Mouse (Mus musculus) MEL (cell line): ENCODE measurements around the gene Tesc. TPM values are rescaled to one million over a fixed set of nuclear protein-coding genes. Genes with fewer than 3 reads are reported as not detected.

Experiments
- DNase-seq: peaks from one replicate; pipeline ENCODE4 v3.0.0; 2011; ENCODE audit warnings: low read depth, low spot score
- H3K27ac ChIP-seq: 2 replicates; pipeline ENCODE4 v1.5.1; 2012; ENCODE audit warnings: low read depth, mild to moderate bottlenecking, control low read depth, low read length, moderate library complexity; ENCODE audit not compliant: control insufficient read depth
- H3K27me3 ChIP-seq, 2 experiments: fragments of 150-350 bp in 1 of 2; sonication (generic) in 1 of 2; 2 replicates each; pipeline ENCODE4 v1.6.1; 2012; ENCODE audit warnings: low read length in 2 of 2, mild to moderate bottlenecking in 2 of 2, improper control_type of control experiment in 1 of 2, moderate library complexity in 1 of 2; ENCODE audit not compliant: insufficient read depth in 2 of 2, control insufficient read depth in 1 of 2
- H3K36me3 ChIP-seq, 2 experiments: 2 replicates each; pipeline ENCODE4 v1.6.1; 2012 to 2014; ENCODE audit warnings: low read length in 2 of 2, improper control_type of control experiment in 1 of 2, inconsistent platforms in 1 of 2, mild to moderate bottlenecking in 1 of 2; ENCODE audit not compliant: insufficient read depth in 2 of 2, control insufficient read depth in 1 of 2
- H3K4me1 ChIP-seq, 2 experiments: fragments of 150-350 bp in 1 of 2; sonication (generic) in 1 of 2; 2 replicates each; pipeline ENCODE4 v1.6.1; 2012; ENCODE audit warnings: low read length in 2 of 2, improper control_type of control experiment in 1 of 2, mild to moderate bottlenecking in 1 of 2; ENCODE audit not compliant: insufficient read depth in 2 of 2, control insufficient read depth in 1 of 2
- H3K4me3 ChIP-seq, 2 experiments: fragments of 150-350 bp in 1 of 2; sonication (generic) in 1 of 2; 2 replicates each; pipeline ENCODE4 v1.5.1; 2012; ENCODE audit warnings: low read depth in 2 of 2, low read length in 2 of 2, mild to moderate bottlenecking in 2 of 2, moderate library complexity in 2 of 2, control low read depth in 1 of 2, improper control_type of control experiment in 1 of 2; ENCODE audit not compliant: control insufficient read depth in 1 of 2, insufficient read depth in 1 of 2
- H3K79me2 ChIP-seq: 2 replicates; pipeline ENCODE4 v1.6.1; 2012; ENCODE audit warnings: mild to moderate bottlenecking, low read length, moderate library complexity; ENCODE audit not compliant: control insufficient read depth, poor library complexity, insufficient read depth
- H3K9ac ChIP-seq: 2 replicates; pipeline ENCODE4 v1.6.1; 2012; ENCODE audit warnings: low read depth, mild to moderate bottlenecking, control low read depth, low read length, moderate library complexity; ENCODE audit not compliant: control insufficient read depth, poor library complexity, severe bottlenecking
- H3K9me3 ChIP-seq: fragments of 150-350 bp; sonication (generic); replicated peaks from 2 replicates; pipeline ENCODE4 v1.6.1; 2012; ENCODE audit warnings: mild to moderate bottlenecking, low read length, improper control_type of control experiment, moderate library complexity; ENCODE audit not compliant: insufficient read depth
- BHLHE40 ChIP-seq: IDR thresholded peaks from 2 replicates; pipeline ENCODE4 v1.6.1; 2012; ENCODE audit warnings: low read depth, mild to moderate bottlenecking, inconsistent platforms, low read length, improper control_type of control experiment, borderline replicate concordance
- E2F4 ChIP-seq: IDR thresholded peaks from 2 replicates; pipeline ENCODE4 v1.6.1; 2011; ENCODE audit warnings: low read depth, low read length, improper control_type of control experiment, borderline replicate concordance
- ELF1 ChIP-seq: IDR thresholded peaks from 2 replicates; pipeline ENCODE4 v1.6.1; 2014; ENCODE audit warnings: low read depth, mild to moderate bottlenecking, inconsistent platforms, low read length, improper control_type of control experiment, moderate library complexity
- GABPA ChIP-seq: IDR thresholded peaks from 2 replicates; pipeline ENCODE4 v1.6.1; 2012; ENCODE audit warnings: low read depth, mild to moderate bottlenecking, inconsistent platforms, low read length, improper control_type of control experiment, moderate library complexity
- JUND ChIP-seq: IDR thresholded peaks from 2 replicates; pipeline ENCODE4 v1.6.1; 2011; ENCODE audit warnings: low read depth, mild to moderate bottlenecking, improper control_type of control experiment, low read length
- KAT2A ChIP-seq: conservative IDR thresholded peaks from 2 replicates; pipeline ENCODE4 v1.6.1; 2012; ENCODE audit warnings: low read depth, low read length, improper control_type of control experiment, inconsistent platforms
- MAZ ChIP-seq: IDR thresholded peaks from 2 replicates; pipeline ENCODE4 v1.6.1; 2012; ENCODE audit warnings: low read depth, mild to moderate bottlenecking, inconsistent platforms, low read length, improper control_type of control experiment
- MYC ChIP-seq: IDR thresholded peaks from 2 replicates; pipeline ENCODE4 v1.6.1; 2011; ENCODE audit warnings: low read depth, mild to moderate bottlenecking, low read length, improper control_type of control experiment, moderate library complexity
- POLR2AphosphoS2 ChIP-seq: IDR thresholded peaks from 2 replicates; pipeline ENCODE4 v1.6.1; 2011; ENCODE audit warnings: low read length, improper control_type of control experiment
- RAD21 ChIP-seq: IDR thresholded peaks from 2 replicates; pipeline ENCODE4 v1.6.1; 2011; ENCODE audit warnings: mild to moderate bottlenecking, low read depth, low read length, improper control_type of control experiment
- RCOR1 ChIP-seq: IDR thresholded peaks from 2 replicates; pipeline ENCODE4 v1.6.1; 2012; ENCODE audit warnings: low read depth, mild to moderate bottlenecking, inconsistent platforms, low read length, improper control_type of control experiment
- SIN3A ChIP-seq: IDR thresholded peaks from 2 replicates; pipeline ENCODE4 v1.6.1; 2012; ENCODE audit warnings: low read length, improper control_type of control experiment, inconsistent platforms
- SMC3 ChIP-seq: IDR thresholded peaks from 2 replicates; pipeline ENCODE4 v1.6.1; 2011; ENCODE audit warnings: low read depth, low read length, improper control_type of control experiment
- TAL1 ChIP-seq: IDR thresholded peaks from 2 replicates; pipeline ENCODE4 v1.6.1; 2012; ENCODE audit warnings: mild to moderate bottlenecking, inconsistent platforms, low read length, moderate library complexity, mixed read lengths
- TCF12 ChIP-seq: IDR thresholded peaks from 2 replicates; pipeline ENCODE4 v1.6.1; 2014; ENCODE audit warnings: low read depth, mild to moderate bottlenecking, inconsistent platforms, low read length, improper control_type of control experiment, moderate library complexity
- UBTF ChIP-seq: IDR thresholded peaks from 2 replicates; pipeline ENCODE4 v1.6.1; 2012; ENCODE audit warnings: low read depth, mild to moderate bottlenecking, inconsistent platforms, low read length, improper control_type of control experiment, moderate library complexity, borderline replicate concordance; ENCODE audit not compliant: insufficient read depth
- USF1 ChIP-seq: IDR thresholded peaks from 2 replicates; pipeline ENCODE4 v1.6.1; 2014; ENCODE audit warnings: low read depth, mild to moderate bottlenecking, inconsistent platforms, low read length, improper control_type of control experiment, moderate library complexity
- USF2 ChIP-seq, 2 experiments: IDR thresholded peaks; 2 replicates each; pipeline ENCODE4 v1.6.1; 2011 to 2012; ENCODE audit warnings: improper control_type of control experiment in 2 of 2, low read length in 2 of 2, borderline replicate concordance in 1 of 2, inconsistent platforms in 1 of 2, low read depth in 1 of 2, mild to moderate bottlenecking in 1 of 2; ENCODE audit not compliant: insufficient read depth in 1 of 2
- ZKSCAN1 ChIP-seq: IDR thresholded peaks from 2 replicates; pipeline ENCODE4 v1.6.1; 2012; ENCODE audit warnings: low read depth, mild to moderate bottlenecking, inconsistent platforms, low read length, improper control_type of control experiment, moderate library complexity
- ZNF384 ChIP-seq: IDR thresholded peaks from 2 replicates; pipeline ENCODE4 v1.6.1; 2012; ENCODE audit warnings: low read depth, mild to moderate bottlenecking, inconsistent platforms, low read length, improper control_type of control experiment
- polyA plus RNA-seq, 2 experiments: library from polyadenylated mRNA; stranded (reverse) in 1 of 2; unstranded in 1 of 2; fragments of >175 nt in 1 of 2; fragments of >200 nt in 1 of 2; gene quantifications; 2 replicates each; pipeline versions ENCODE4 v1.2.1 to v1.2.4; 2012; ENCODE audit warnings: low replicate concordance in 2 of 2, low read depth in 1 of 2; ENCODE audit not compliant: insufficient read length in 2 of 2, insufficient read depth in 1 of 2, missing spikeins in 1 of 2
- total RNA-seq: library from RNA; depleted of rRNA; stranded (reverse); fragments of 300-350 nt; gene quantifications from 2 replicates; pipeline ENCODE4 v1.2.3, GENCODE M21; 2012

The Tesc gene
- total and polyA plus RNA-seq, 3 experiments = 0.07 TPM; not detected in 2

- H3K79me2 ChIP-seq = no peaks in the 10 kb centered on the region
- no peak overlapping the region for H3K9ac ChIP-seq
- TF ChIP-seq ZNF384 (no peak), RAD21 (no peak), MAZ (no peak), ZKSCAN1 (no peak), ELF1 (no peak), SMC3 (no peak), TCF12 (no peak), UBTF (no peak), RCOR1 (no peak), USF2 (IDR thresholded peaks at IDR 0.05; ENCODE audit: borderline replicate concordance in 1 of 2, insufficient read depth in 1 of 2, low read depth in 1 of 2, low read length in 2 of 2) (no peak), MYC (no peak), POLR2AphosphoS2 (no peak), KAT2A (no peak), USF1 (no peak), JUND (no peak), E2F4 (no peak), GABPA (no peak), SIN3A (no peak)
- H3K4me1 ChIP-seq = peaks cover 0 to 6% of the 10 kb centered on the region in 2 experiments; a peak in 1 of 4 replicates
- no peaks in the 10 kb centered on the region for H3K9me3 ChIP-seq
- no peaks in the 10 kb centered on the region for H3K36me3 ChIP-seq
- no peaks in the 10 kb centered on the region for H3K27me3 ChIP-seq
- DNase-seq = no peak
- no peak overlapping the region for H3K27ac ChIP-seq
- H3K4me3 ChIP-seq = no peak overlapping the region
Measured at GRCm38 (mm10) chr5:118051981-118052662, 24.6 kb downstream of the Tesc start.

GRCm38 (mm10) chr5:118053205-118053604 lies 25.7 kb downstream of the Tesc start:
- Histone ChIP-seq H3K36me3 (no peaks in the 10 kb centered on the region), H3K79me2 (no peaks in the 10 kb centered on the region), H3K27ac (no peak overlapping the region), H3K4me3 (no peak overlapping the region), H3K27me3 (no peaks in the 10 kb centered on the region), H3K4me1 (peaks cover 0 to 6% of the 10 kb centered on the region in 2 experiments; a peak in 1 of 4 replicates), H3K9ac (no peak overlapping the region), H3K9me3 (no peaks in the 10 kb centered on the region)
- no peak for DNase-seq
- TF ChIP-seq TCF12 (no peak), MAZ (no peak), MYC (no peak), TAL1 (no peak), BHLHE40 (no peak)
